ENCODE assay signal across 8 mouse cellular contexts in genomic region chr2:180225044-180225761, GRCm38 (mm10). TPM values are rescaled to one million over a fixed set of nuclear protein-coding genes. Genes with fewer than 3 reads are reported as not detected.
DNase-seq lines count a peak whose midpoint lies in the region; ATAC-seq lines count a peak whose summit lies in the region.

No protein-coding gene starts in this region.

- no peaks in the 10 kb centered on the region for H3K36me3 ChIP-seq in erythroblast, embryonic 14.5 days (ENCODE audit: control insufficient read depth)
- H3K36me3 ChIP-seq in heart, embryonic 10.5 days, result peaks cover 8% of the 10 kb centered on the region
- H3K36me3 ChIP-seq in kidney, embryonic 14.5 days (ENCODE audit: control insufficient read depth, insufficient read depth, low read length), result no peaks in the 10 kb centered on the region

- H3K9ac ChIP-seq in kidney, embryonic 14.5 days (ENCODE audit: low read depth, low read length), result peak overlapping the region; percentile 67

- ATAC-seq in erythroblast, adult 5-6 weeks (replicated peaks; ENCODE audit: low FRiP score, poor library complexity, severe bottlenecking), result no peak
- peak; percentile 50 for ATAC-seq in kidney, embryonic 14.5 days (ENCODE audit: low FRiP score, low TSS enrichment)

- H3K4me2 ChIP-seq in kidney, embryonic 14.5 days (replicated peaks; ENCODE audit: low read depth, low read length), result peak overlapping the region; percentile 95

- no peaks in the 10 kb centered on the region; the same call in 1 of the 2 replicates for H3K9me3 ChIP-seq in erythroblast, embryonic 14.5 days (ENCODE audit: control insufficient read depth, low read length)
- no peaks in the 10 kb centered on the region for H3K9me3 ChIP-seq in heart, embryonic 10.5 days
- H3K9me3 ChIP-seq in kidney, embryonic 14.5 days (ENCODE audit: control insufficient read depth, low read length), result no peaks in the 10 kb centered on the region

- H3K4me1 ChIP-seq in erythroblast, embryonic 14.5 days (ENCODE audit: control insufficient read depth), result peaks cover 20% of the 10 kb centered on the region
- H3K4me1 ChIP-seq in heart, embryonic 10.5 days, result peaks cover 87% of the 10 kb centered on the region
- peaks cover 37% of the 10 kb centered on the region for H3K4me1 ChIP-seq in kidney, embryonic 14.5 days (ENCODE audit: control insufficient read depth, insufficient read depth, low read length)

- peak; percentile 58 for DNase-seq in adrenal gland, postnatal 14 days
- no peak for DNase-seq in heart, embryonic 10.5 days (ENCODE audit: low spot score)
- peak; percentile 65 to 72 for DNase-seq in lung, postnatal 4 days
- peak; percentile 52 for DNase-seq in yolk sac, embryonic 10.5 days (ENCODE audit: low spot score)
- no peak for DNase-seq in gastrocnemius, adult 18-20 months (ENCODE audit: low spot score)

- peak overlapping the region; percentile 91 for H3K27ac ChIP-seq in heart, embryonic 10.5 days
- H3K27ac ChIP-seq in kidney, embryonic 14.5 days (ENCODE audit: low read depth, low read length), result peak overlapping the region; percentile 48; the same call in 1 of the 2 replicates

- H3K27me3 ChIP-seq in erythroblast, embryonic 14.5 days (ENCODE audit: control insufficient read depth), result peaks cover 64% of the 10 kb centered on the region
- H3K27me3 ChIP-seq in heart, embryonic 10.5 days (ENCODE audit: insufficient read depth, poor library complexity, severe bottlenecking), result peaks cover 34% of the 10 kb centered on the region; the same call in 1 of the 2 replicates
- peaks cover 21% of the 10 kb centered on the region for H3K27me3 ChIP-seq in kidney, embryonic 14.5 days (ENCODE audit: control insufficient read depth, insufficient read depth, low read length)

- under 1% methylated on average over 55 of the region's 55 CpGs for WGBS in heart, embryonic 10.5 days
- WGBS in kidney, embryonic 14.5 days, result under 1% methylated on average over 55 of the region's 55 CpGs

- H3K4me3 ChIP-seq in erythroblast, embryonic 14.5 days (replicated peaks), result peak overlapping the region; percentile 52
- peak overlapping the region; percentile 74 for H3K4me3 ChIP-seq in heart, embryonic 10.5 days
- peak overlapping the region; percentile 64 for H3K4me3 ChIP-seq in kidney, embryonic 14.5 days (ENCODE audit: low read length)

RNA-seq across cellular contexts. Expression of gene Lama5, which starts 0.5 kb away (rescaled TPM):
- 0.08 and 0.14 TPM in 2 replicates for polyA plus RNA-seq in erythroblast, embryonic 14.5 days (2012)
- total RNA-seq in erythroblast, adult 5-6 weeks (2015; ENCODE audit: low replicate concordance), result 1.7 TPM in 1 of 2 replicates, not detected in the other
- 0.09 and 0.14 TPM in 2 replicates for total RNA-seq in erythroblast, adult 5-6 weeks (2017; ENCODE audit: low replicate concordance)
- 48.7 and 55.1 TPM in 2 replicates for total RNA-seq in adrenal gland, postnatal 14 days (2021)
- 23.6 and 30.8 TPM in 2 replicates for polyA plus RNA-seq in heart, embryonic 10.5 days (2016; fragmentation: Nextera tagmentation; extraction: Ambion mirVana)
- 43.1 and 54.1 TPM in 2 replicates for polyA plus RNA-seq in kidney, embryonic 14.5 days (2014; fragmentation: Nextera tagmentation; extraction: Ambion mirVana)
- 10 to 100 TPM in 1 of 2 experiments, 1 to 10 TPM in 1; 9.6 to 10.6 TPM for total RNA-seq in gastrocnemius, adult 18-20 months (2021)

RNA-seq across cellular contexts. Expression of gene Rps21, which starts 32.0 kb away (rescaled TPM):
- 41.7 and 141 TPM in 2 replicates for polyA plus RNA-seq in erythroblast, embryonic 14.5 days (2012)
- 363 and 447 TPM in 2 replicates for total RNA-seq in erythroblast, adult 5-6 weeks (2015; ENCODE audit: low replicate concordance)
- total RNA-seq in erythroblast, adult 5-6 weeks (2017; ENCODE audit: low replicate concordance), result 275 and 320 TPM in 2 replicates
- total RNA-seq in adrenal gland, postnatal 14 days (2021), result 787 and 921 TPM in 2 replicates
- 332 and 360 TPM in 2 replicates for polyA plus RNA-seq in heart, embryonic 10.5 days (2016; fragmentation: Nextera tagmentation; extraction: Ambion mirVana)
- polyA plus RNA-seq in kidney, embryonic 14.5 days (2014; fragmentation: Nextera tagmentation; extraction: Ambion mirVana), result 730 and 1,037 TPM in 2 replicates
- 100 to 1,000 TPM; 355 to 460 TPM for total RNA-seq in gastrocnemius, adult 18-20 months (2021)

RNA-seq across cellular contexts. Expression of gene Cables2, which starts 48.1 kb away (rescaled TPM):
- polyA plus RNA-seq in erythroblast, embryonic 14.5 days (2012), result 0.77 and 1.2 TPM in 2 replicates
- total RNA-seq in erythroblast, adult 5-6 weeks (2015; ENCODE audit: low replicate concordance), result 2.5 and 4.6 TPM in 2 replicates
- 2.7 and 4.9 TPM in 2 replicates for total RNA-seq in erythroblast, adult 5-6 weeks (2017; ENCODE audit: low replicate concordance)
- total RNA-seq in adrenal gland, postnatal 14 days (2021), result 17.8 and 18.4 TPM in 2 replicates
- 12.4 and 13.1 TPM in 2 replicates for polyA plus RNA-seq in heart, embryonic 10.5 days (2016; fragmentation: Nextera tagmentation; extraction: Ambion mirVana)
- polyA plus RNA-seq in kidney, embryonic 14.5 days (2014; fragmentation: Nextera tagmentation; extraction: Ambion mirVana), result 13.3 and 21.1 TPM in 2 replicates
- 1 to 10 TPM; 8.2 to 9.1 TPM for total RNA-seq in gastrocnemius, adult 18-20 months (2021)

RNA-seq across cellular contexts. Expression of gene Adrm1, which starts 53.9 kb away (rescaled TPM):
- 69.4 and 72.6 TPM in 2 replicates for polyA plus RNA-seq in erythroblast, embryonic 14.5 days (2012)
- total RNA-seq in erythroblast, adult 5-6 weeks (2015; ENCODE audit: low replicate concordance), result 13.3 and 28.6 TPM in 2 replicates
- total RNA-seq in erythroblast, adult 5-6 weeks (2017; ENCODE audit: low replicate concordance), result 8.5 and 23.9 TPM in 2 replicates
- 126 and 130 TPM in 2 replicates for total RNA-seq in adrenal gland, postnatal 14 days (2021)
- 202 and 240 TPM in 2 replicates for polyA plus RNA-seq in heart, embryonic 10.5 days (2016; fragmentation: Nextera tagmentation; extraction: Ambion mirVana)
- polyA plus RNA-seq in kidney, embryonic 14.5 days (2014; fragmentation: Nextera tagmentation; extraction: Ambion mirVana), result 159 and 160 TPM in 2 replicates
- 100 to 1,000 TPM; 114 to 119 TPM for total RNA-seq in gastrocnemius, adult 18-20 months (2021)

Comparison
In these comparisons a context has a peak if more than half of its experiments do, and no peak if none do; other contexts are left out.
1. DNase-seq: peak in adrenal gland, postnatal 14 days (single experiment), lung, postnatal 4 days (2 of 2) and yolk sac, embryonic 10.5 days (single experiment); none in heart, embryonic 10.5 days (single experiment) and gastrocnemius, adult 18-20 months (single experiment).
2. Peak in every context shown above with its lines, with median percentiles within 50 percentile points of each other: H3K4me3 ChIP-seq.